Mouse (Mus musculus) kidney, adult 2 months (tissue): ENCODE data around the gene Nqo1. TPM values are rescaled to one million over a fixed set of nuclear protein-coding genes. Genes with fewer than 3 reads are reported as not detected.
A peak's percentile ranks its signal among the peaks of the same experiment; 100 is the strongest.

Experiments used
- DNase-seq: peaks from one replicate; pipeline ENCODE4 v3.0.0; 2021
- H3K27ac ChIP-seq: fragments of 200-500 bp; 2 replicates; pipeline ENCODE4 v1.5.1; 2012; ENCODE audit warnings: low read depth, low read length, control low read depth, inconsistent platforms; ENCODE audit not compliant: insufficient read depth
- H3K27me3 ChIP-seq: fragments of 200-500 bp; replicated peaks from 2 replicates; pipeline ENCODE4 v1.6.1; 2012; ENCODE audit warnings: mild to moderate bottlenecking, moderate library complexity, low read length, inconsistent platforms; ENCODE audit not compliant: control insufficient read depth, insufficient read depth
- H3K36me3 ChIP-seq: fragments of 200-500 bp; 2 replicates; pipeline ENCODE4 v1.6.1; 2012; ENCODE audit warnings: mild to moderate bottlenecking, moderate library complexity, low read length, inconsistent platforms; ENCODE audit not compliant: control insufficient read depth, insufficient read depth
- H3K4me1 ChIP-seq: fragments of 200-500 bp; 2 replicates; pipeline ENCODE4 v1.6.1; 2011; ENCODE audit warnings: low read length; ENCODE audit not compliant: control insufficient read depth, insufficient read depth
- H3K4me3 ChIP-seq: fragments of 200-500 bp; 2 replicates; pipeline ENCODE4 v1.5.1; 2011; ENCODE audit warnings: mild to moderate bottlenecking, low read depth, low read length, control low read depth; ENCODE audit not compliant: insufficient read depth
- CTCF ChIP-seq: fragments of 200-500 bp; conservative IDR thresholded peaks from 2 replicates; pipeline ENCODE4 v1.5.1; 2011; ENCODE audit warnings: low read depth, mild to moderate bottlenecking, control low read depth, low read length, moderate library complexity, mixed read lengths; ENCODE audit not compliant: insufficient read depth, insufficient read length
- POLR2A ChIP-seq: fragments of 200-500 bp; IDR thresholded peaks from one replicate; pipeline ENCODE4 v1.6.1; 2011; ENCODE audit warnings: low read depth, low read length, control low read depth
- WGBS: fragments of 180-500 bp; shearing (Covaris S2); methylation state at CpG from one replicate; pipeline ENCODE4 v1.1.7; 2018; 5-methylcytosine and 5-hydroxymethylcytosine counted together
- polyA plus RNA-seq: library from polyadenylated mRNA; depleted of rRNA; stranded (reverse); fragments of >200 nt; gene quantifications from 2 replicates; pipeline ENCODE4 v1.2.3, GENCODE M21; 2012

The Nqo1 gene
- polyA plus RNA-seq, 1 experiment = 42.9 TPM

GRCm38 (mm10) chr8:107390476-107391135 is 12.4 kb downstream of the Nqo1 start:
- DNase-seq = peak; percentile 92
- Histone ChIP-seq H3K4me1 (peaks cover 14% of the 10 kb centered on the region), H3K4me3 (no peak overlapping the region), H3K27ac (peak overlapping the region; percentile 40), H3K36me3 (no peaks in the 10 kb centered on the region), H3K27me3 (no peaks in the 10 kb centered on the region)
- TF ChIP-seq CTCF = no peak
- TF ChIP-seq POLR2A = no peak
- WGBS = 69% methylated on average over 16 of the region's 16 CpGs

GRCm38 (mm10) chr8:107389557-107389956 is 13.4 kb downstream of the Nqo1 start:
- Histone ChIP-seq H3K36me3 (no peaks in the 10 kb centered on the region), H3K27ac (no peak overlapping the region), H3K4me1 (peaks cover 17% of the 10 kb centered on the region), H3K4me3 (no peak overlapping the region), H3K27me3 (no peaks in the 10 kb centered on the region)
- TF ChIP-seq POLR2A = no peak
- no peak for TF ChIP-seq CTCF
- DNase-seq = peak; percentile 94
- 33% methylated on average over 8 of the region's 8 CpGs for WGBS

DNA sequence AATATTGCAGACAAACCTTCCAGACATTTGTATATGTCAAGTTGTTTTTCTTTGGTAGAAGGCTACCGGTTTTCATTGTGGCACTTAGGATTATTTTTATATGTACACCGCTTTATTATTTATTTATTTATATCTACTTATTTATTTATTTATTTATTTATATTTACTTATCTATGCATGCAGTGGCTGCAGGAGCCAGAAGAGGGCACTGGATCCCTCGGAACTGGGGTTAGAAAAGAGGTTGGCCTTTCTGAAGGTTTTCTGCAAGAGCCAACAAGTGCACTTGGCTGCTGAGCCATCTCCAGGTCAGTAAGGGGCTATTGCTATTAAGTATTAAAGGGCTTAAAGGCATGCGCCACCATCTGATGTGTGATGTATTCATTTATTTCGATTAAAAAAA is 15.1 kb downstream of the Nqo1 start:
- no peak overlapping the region for H3K27ac ChIP-seq
- peak; percentile 64 for DNase-seq
- TF ChIP-seq CTCF = peak; percentile 50
- no peak for TF ChIP-seq POLR2A
- 68% methylated on average over 5 of the region's 5 CpGs for WGBS
- H3K36me3 ChIP-seq = no peaks in the 10 kb centered on the region
- no peak overlapping the region for H3K4me3 ChIP-seq
- peaks cover 17% of the 10 kb centered on the region for H3K4me1 ChIP-seq
- no peaks in the 10 kb centered on the region for H3K27me3 ChIP-seq

DNA sequence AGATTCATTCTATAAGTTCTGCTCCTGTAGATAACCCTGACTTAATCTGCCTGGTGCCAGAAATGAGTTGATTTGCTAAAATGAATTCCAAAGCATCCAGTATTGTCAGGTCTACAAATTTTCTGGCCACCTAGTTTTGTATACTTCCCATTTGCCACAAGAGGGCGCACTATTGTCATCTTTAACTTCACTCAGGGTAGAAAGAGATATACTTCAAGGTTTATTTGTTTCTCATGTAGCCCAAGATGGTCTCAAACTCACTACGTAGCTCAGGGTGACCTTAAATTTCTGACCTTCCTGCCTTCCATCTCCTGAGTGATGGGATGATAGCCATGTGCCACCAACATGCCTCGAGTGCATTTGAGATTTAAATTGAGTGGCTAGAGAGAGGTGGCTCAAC is 16.4 kb downstream of the Nqo1 start:
- 21% methylated on average over 3 of the region's 3 CpGs for WGBS
- no peak for TF ChIP-seq POLR2A
- 0 out of 2 replicates have a peak, but pooled peaks have one; percentile 17 for TF ChIP-seq CTCF
- peaks cover 17% of the 10 kb centered on the region for H3K4me1 ChIP-seq
- no peaks in the 10 kb centered on the region for H3K36me3 ChIP-seq
- no peak overlapping the region for H3K4me3 ChIP-seq
- no peaks in the 10 kb centered on the region for H3K27me3 ChIP-seq
- peak; percentile 52 for DNase-seq
- no peak overlapping the region for H3K27ac ChIP-seq

- peak; percentile 74 for DNase-seq
- Histone ChIP-seq H3K27ac (no peak overlapping the region), H3K4me1 (peaks cover 16% of the 10 kb centered on the region), H3K4me3 (no peak overlapping the region), H3K27me3 (no peaks in the 10 kb centered on the region), H3K36me3 (no peaks in the 10 kb centered on the region)
- 29% methylated on average over 5 of the region's 5 CpGs for WGBS
- TF ChIP-seq CTCF = no peak
- TF ChIP-seq POLR2A = no peak
Observed at GRCm38 (mm10) chr8:107386171-107386570, 16.8 kb downstream of the Nqo1 start.

DNA sequence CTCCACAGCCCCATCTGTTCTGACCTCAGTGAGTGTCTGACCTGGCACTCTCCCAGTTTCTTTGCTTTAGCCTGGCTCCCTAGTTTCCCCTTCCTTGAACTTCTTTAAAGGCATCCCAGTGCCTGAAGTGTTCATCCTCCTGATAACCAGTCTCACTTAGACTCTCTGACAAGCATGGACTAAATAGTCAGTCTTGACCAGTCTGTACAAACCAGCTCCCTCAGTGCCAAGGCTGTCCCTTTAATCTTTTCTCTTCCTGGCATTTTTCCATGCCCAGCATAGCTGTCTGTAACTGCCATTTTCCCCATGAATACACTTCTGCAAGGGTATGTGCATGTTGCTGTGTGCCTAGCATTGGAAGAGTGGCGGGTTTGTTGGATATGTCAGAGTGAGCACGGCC is 17.9 kb downstream of the Nqo1 start:
- Histone ChIP-seq H3K36me3 (peaks cover under 1% of the 10 kb centered on the region; the same call in 1 of the 2 replicates), H3K27me3 (no peaks in the 10 kb centered on the region), H3K4me3 (no peak overlapping the region), H3K4me1 (peaks cover 10% of the 10 kb centered on the region), H3K27ac (no peak overlapping the region)
- DNase-seq = no peak
- WGBS = 78% methylated on average over 2 of the region's 2 CpGs
- TF ChIP-seq POLR2A (no peak), CTCF (no peak)

DNA sequence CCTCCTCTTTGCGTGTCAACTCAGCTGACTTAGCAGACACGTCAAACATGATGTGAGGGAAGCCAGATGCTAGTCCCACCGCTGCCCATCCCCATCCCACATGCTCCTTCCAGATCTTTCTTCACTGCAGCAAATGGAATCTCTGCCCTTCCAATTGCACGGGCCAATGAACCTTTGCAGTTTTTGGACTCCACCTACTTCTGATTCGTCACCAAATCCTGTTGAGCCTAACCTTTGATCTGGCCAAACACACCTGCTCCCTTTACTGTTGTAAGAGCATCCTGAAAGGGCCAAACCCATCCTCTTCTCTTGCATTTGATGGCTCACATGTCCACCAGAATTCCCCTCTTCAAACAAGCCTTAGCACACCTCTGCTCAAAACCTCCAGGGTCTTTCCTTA is 18.4 kb downstream of the Nqo1 start:
- Histone ChIP-seq H3K4me3 (no peak overlapping the region), H3K36me3 (peaks cover 2% of the 10 kb centered on the region; the same call in 1 of the 2 replicates), H3K4me1 (peaks cover 6% of the 10 kb centered on the region), H3K27me3 (no peaks in the 10 kb centered on the region), H3K27ac (no peak overlapping the region)
- no peak for DNase-seq
- TF ChIP-seq CTCF = no peak
- no peak for TF ChIP-seq POLR2A
- WGBS = 40% methylated on average over 5 of the region's 5 CpGs

- WGBS = 77% methylated on average over 4 of the region's 4 CpGs
- H3K36me3 ChIP-seq = peaks cover 2% of the 10 kb centered on the region
Observed at GRCm38 (mm10) chr8:107382898-107383297, 20.1 kb downstream of the Nqo1 start.

More at GRCm38 (mm10) chr8:107382898-107383297, 20.1 kb downstream of the Nqo1 start:
- H3K27me3 ChIP-seq = no peaks in the 10 kb centered on the region
- H3K4me3 ChIP-seq = no peak overlapping the region
- no peak for DNase-seq
- no peak overlapping the region for H3K27ac ChIP-seq
- H3K4me1 ChIP-seq = peaks cover 10% of the 10 kb centered on the region; the same call in 1 of the 2 replicates
- TF ChIP-seq POLR2A = no peak
- no peak for TF ChIP-seq CTCF
